Mouse (Mus musculus): ENCODE results near the gene Sufu. TPM values are rescaled to one million over a fixed set of nuclear protein-coding genes. Genes with fewer than 3 reads are reported as not detected.

The Sufu gene
- polyA plus RNA-seq, 1 experiment = 24.2 TPM

DNA sequence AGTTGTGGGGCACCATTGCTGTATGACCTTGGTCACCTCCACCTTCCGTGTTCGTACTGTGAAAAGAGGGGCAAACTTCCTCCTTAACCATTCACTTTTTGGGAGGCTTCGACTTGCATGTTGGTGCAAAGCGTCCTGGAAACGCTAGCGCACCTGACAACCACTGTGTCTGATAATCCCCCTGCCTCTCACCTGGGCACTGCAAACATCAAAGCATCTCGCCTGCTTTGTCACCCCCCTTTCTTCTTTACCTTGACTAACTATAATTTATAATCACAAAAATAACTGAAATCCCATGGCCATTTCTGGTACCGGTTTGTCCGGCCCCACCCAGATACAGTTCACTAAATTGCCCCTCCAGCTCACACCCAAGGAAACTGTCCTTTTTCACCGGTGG lies 2.0 kb upstream of the Sufu start:
- DNase-seq (ENCODE audit: low read depth) = no peak

DNA sequence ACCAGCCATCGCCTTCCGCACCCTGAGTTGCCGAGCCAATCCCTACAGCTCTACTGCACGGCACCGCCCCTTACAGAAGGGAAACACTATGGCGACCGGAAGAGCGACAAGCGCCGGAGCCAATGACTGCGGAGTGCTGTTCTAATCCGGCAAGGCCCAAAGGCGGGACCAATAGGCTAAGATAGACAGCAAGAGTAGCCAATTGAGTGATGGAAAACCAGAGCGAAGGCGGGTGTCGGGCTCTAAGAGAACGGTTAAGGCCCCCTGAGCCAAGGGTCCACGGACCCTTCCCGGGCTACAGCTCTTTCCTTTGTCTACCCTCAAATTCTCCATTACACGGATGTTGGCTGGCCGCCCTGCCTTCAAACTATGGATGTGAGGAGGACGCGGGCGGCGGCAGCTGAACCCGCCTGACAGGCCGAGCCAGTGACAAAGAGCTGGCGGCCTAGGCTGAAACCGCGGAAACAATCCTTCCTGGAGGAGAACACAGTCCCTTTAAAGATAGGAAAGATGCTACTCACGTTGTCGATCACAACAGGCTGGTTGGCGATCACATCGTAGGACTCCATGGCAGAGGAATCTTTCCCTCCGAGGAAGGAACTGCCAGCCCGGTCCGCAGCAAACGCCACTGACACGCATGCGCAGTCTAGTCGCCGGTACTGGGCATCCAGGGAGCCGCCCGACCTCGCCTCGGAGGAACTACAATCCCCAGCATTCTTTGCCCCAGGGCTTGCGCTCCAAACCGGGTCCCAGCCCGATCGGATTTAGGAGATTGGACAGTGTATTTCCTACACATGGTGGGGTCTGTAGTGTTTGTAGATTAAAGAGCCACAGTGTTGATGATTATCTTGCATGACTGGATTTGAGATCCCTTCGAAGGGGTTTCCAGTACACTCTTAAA lies 1.3 kb upstream of the Sufu start, which contains the start of gene Actr1a:
Actr1a (minus strand) TSS at position 640 of the 901 bp plus-strand sequence.
- DNase-seq (ENCODE audit: low read depth) = no peak

DNA sequence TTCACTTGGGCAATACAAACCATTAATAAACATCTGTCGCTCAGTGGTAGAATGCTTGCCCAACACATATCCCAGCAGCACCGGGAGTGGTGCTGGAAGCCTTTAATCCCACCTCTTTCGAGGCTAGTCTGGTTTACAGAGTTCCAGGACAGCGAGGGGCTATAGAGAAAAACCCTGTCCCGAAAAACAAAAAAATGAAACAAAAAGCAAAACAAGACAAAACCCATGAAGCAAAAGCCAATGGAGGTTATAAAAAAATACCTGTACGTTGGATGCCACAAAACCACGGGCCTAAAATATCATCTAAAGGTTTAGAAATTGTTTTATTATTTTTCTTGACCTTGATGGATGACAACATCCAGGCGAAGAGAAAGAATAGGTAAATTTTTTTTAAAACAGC lies 587 bp upstream of the Sufu start:
- no peak for DNase-seq (ENCODE audit: low read depth)

GRCm38 (mm10) chr19:46397436-46398001 lies 823 bp downstream of the Sufu start:
- no peak for DNase-seq (ENCODE audit: low read depth)

- DNase-seq (ENCODE audit: low read depth) = no peak
These were observed 1.7 kb downstream of the Sufu start for GRCm38 (mm10) chr19:46398401-46398800.

GRCm38 (mm10) chr19:46399372-46399771 lies 2.7 kb downstream of the Sufu start:
- no peak for DNase-seq (ENCODE audit: low read depth)

DNA sequence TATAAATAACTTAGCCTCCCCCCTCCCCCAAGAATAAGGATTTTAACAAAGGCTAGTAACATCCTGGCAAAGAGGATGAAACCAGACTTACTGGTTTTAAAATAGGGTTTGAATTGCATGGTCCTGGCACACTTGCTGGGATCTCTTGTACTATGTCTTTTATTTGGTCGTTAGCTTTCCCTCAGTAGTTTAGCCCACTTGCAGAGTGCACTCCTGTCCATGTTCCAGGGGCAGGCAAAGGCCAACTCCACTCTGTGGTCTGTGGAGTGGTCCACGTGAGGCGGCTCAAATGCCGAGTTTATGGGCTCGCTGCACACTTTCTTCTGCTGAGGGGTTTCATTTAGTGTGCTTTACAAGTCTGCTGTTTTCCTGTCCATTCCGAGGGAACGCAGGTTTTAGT lies 3.2 kb downstream of the Sufu start:
- no peak for DNase-seq (ENCODE audit: low read depth)

GRCm38 (mm10) chr19:46400558-46400957 lies 3.9 kb downstream of the Sufu start:
- DNase-seq (ENCODE audit: low read depth) = no peak

- no peak for DNase-seq (ENCODE audit: low read depth)
These were observed 7.3 kb downstream of the Sufu start for GRCm38 (mm10) chr19:46404030-46404429.

- DNase-seq (ENCODE audit: low read depth) = no peak
These were observed 10.1 kb downstream of the Sufu start for GRCm38 (mm10) chr19:46406592-46407386.

GRCm38 (mm10) chr19:46409506-46409905 lies 12.8 kb downstream of the Sufu start:
- DNase-seq (ENCODE audit: low read depth) = no peak

GRCm38 (mm10) chr19:46412056-46412805 lies 15.5 kb downstream of the Sufu start:
- DNase-seq (ENCODE audit: low read depth) = no peak

GRCm38 (mm10) chr19:46413969-46414368 lies 17.3 kb downstream of the Sufu start:
- no peak for DNase-seq (ENCODE audit: low read depth)

GRCm38 (mm10) chr19:46414486-46414885 lies 17.8 kb downstream of the Sufu start:
- no peak for DNase-seq (ENCODE audit: low read depth)

GRCm38 (mm10) chr19:46416276-46416675 lies 19.6 kb downstream of the Sufu start:
- DNase-seq (ENCODE audit: low read depth) = no peak

- DNase-seq (ENCODE audit: low read depth) = no peak
These were observed 21.4 kb downstream of the Sufu start for GRCm38 (mm10) chr19:46418051-46418450.

DNA sequence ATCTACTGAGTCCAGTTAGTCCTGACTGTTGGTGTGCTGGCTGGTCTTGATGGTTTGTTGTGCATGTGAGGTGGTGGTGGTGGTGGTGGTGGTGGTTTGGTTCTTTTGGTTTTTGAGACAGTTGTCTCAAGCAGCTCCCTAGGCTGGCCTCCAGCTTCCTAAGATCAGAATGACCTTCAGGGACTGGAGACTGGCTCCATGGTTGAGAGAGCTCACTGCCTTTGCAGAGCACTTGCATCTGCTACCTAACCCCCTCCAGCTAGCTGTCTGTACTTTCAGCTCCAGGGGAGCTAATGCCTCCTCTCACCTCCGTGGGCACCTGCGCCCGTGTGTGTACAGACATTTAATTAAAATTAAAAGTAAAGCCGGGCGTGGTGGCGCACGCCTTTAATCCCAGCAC lies 23.7 kb downstream of the Sufu start:
- no peak for DNase-seq (ENCODE audit: low read depth)

GRCm38 (mm10) chr19:46422384-46423338 lies 26.0 kb downstream of the Sufu start:
- DNase-seq (ENCODE audit: low read depth) = no peak

- no peak for DNase-seq (ENCODE audit: low read depth)
These were observed 28.6 kb downstream of the Sufu start for GRCm38 (mm10) chr19:46425266-46425665.

GRCm38 (mm10) chr19:46426488-46426887 lies 29.8 kb downstream of the Sufu start:
- no peak for DNase-seq (ENCODE audit: low read depth)

GRCm38 (mm10) chr19:46429250-46429649 lies 32.6 kb downstream of the Sufu start:
- DNase-seq (ENCODE audit: low read depth) = no peak
